Mouse (Mus musculus): ENCODE data around the gene Gna13.

GRCm38 (mm10) chr11:109391760-109392159 lies 29.1 kb downstream of the Gna13 start:
- no peak for TF ChIP-seq CTCF (IDR thresholded peaks at IDR 0.05; ENCODE audit: low read depth, low read length)
- no peak for TF ChIP-seq GATA1 (IDR thresholded peaks at IDR 0.05; ENCODE audit: borderline replicate concordance, low read length)
- TF ChIP-seq GATA2 (IDR thresholded peaks at IDR 0.05; ENCODE audit: borderline replicate concordance, low read depth, low read length), result no peak

Data from G1E (cell line).